Mouse (Mus musculus) midbrain, embryonic 11.5 days (tissue): ENCODE results near the gene Ttc24. TPM values are rescaled to one million over a fixed set of nuclear protein-coding genes. Genes with fewer than 3 reads are reported as not detected.

ENCODE experiments used
- ATAC-seq: fragments of 200-750 bp; cut with Nextera tagmentation; 2 replicates; pipeline ENCODE4 v1.8.0; 2017; ENCODE audit warnings: moderate TSS enrichment, moderate library complexity; ENCODE audit not compliant: low FRiP score
- DNase-seq: peaks from one replicate; pipeline ENCODE4 v3.0.0; 2015; ENCODE audit warnings: low spot score; ENCODE audit errors: missing footprints
- H3K27ac ChIP-seq: fragments of 300-500 bp; sonication (generic); 2 replicates; pipeline ENCODE4 v1.5.1; 2014; ENCODE audit warnings: low read depth, low read length
- H3K27me3 ChIP-seq: fragments of 300-500 bp; sonication (generic); 2 replicates; pipeline ENCODE4 v1.6.1; 2014; ENCODE audit warnings: mild to moderate bottlenecking, low read length, moderate library complexity, mixed read lengths; ENCODE audit not compliant: control insufficient read depth, insufficient read depth
- H3K36me3 ChIP-seq: fragments of 300-500 bp; sonication (generic); 2 replicates; pipeline ENCODE4 v1.6.1; 2014; ENCODE audit warnings: mild to moderate bottlenecking, low read length, moderate library complexity, mixed read lengths; ENCODE audit not compliant: control insufficient read depth, insufficient read depth
- H3K4me1 ChIP-seq: fragments of 300-500 bp; sonication (generic); 2 replicates; pipeline ENCODE4 v1.6.1; 2014; ENCODE audit warnings: low read length; ENCODE audit not compliant: control insufficient read depth, insufficient read depth
- H3K4me2 ChIP-seq: fragments of 300-500 bp; sonication (generic); 2 replicates; pipeline ENCODE4 v1.6.1; 2014; ENCODE audit warnings: mild to moderate bottlenecking, moderate library complexity
- H3K4me3 ChIP-seq: fragments of 300-500 bp; sonication (generic); 2 replicates; pipeline ENCODE4 v1.5.1; 2014; ENCODE audit warnings: low read depth, low read length
- H3K9ac ChIP-seq: fragments of 300-500 bp; sonication (generic); 2 replicates; pipeline ENCODE4 v1.6.1; 2014; ENCODE audit warnings: low read length
- H3K9me3 ChIP-seq: fragments of 300-500 bp; sonication (generic); 2 replicates; pipeline ENCODE4 v1.6.1; 2016; ENCODE audit warnings: low read length; ENCODE audit not compliant: control insufficient read depth
- WGBS: fragments of 180-500 bp; shearing (Covaris S2); extraction: QIAGEN DNeasy Blood & Tissue Kit; methylation state at CpG from one replicate; pipeline ENCODE4 v1.1.7; 2014; 5-methylcytosine and 5-hydroxymethylcytosine counted together
- polyA plus RNA-seq: library from polyadenylated mRNA; unstranded; fragments of >200 nt; fragmentation: Nextera tagmentation; extraction: Ambion mirVana; gene quantifications from 2 replicates; pipeline ENCODE4 v1.2.1, GENCODE M21; 2014

Gene Ttc24
- polyA plus RNA-seq, 1 experiment from 2014 or later: not detected

- no peak overlapping the region for H3K4me2 ChIP-seq
- H3K9ac ChIP-seq: no peak overlapping the region
- H3K36me3 ChIP-seq: peaks cover 11% of the 10 kb centered on the region
- no peaks in the 10 kb centered on the region for H3K9me3 ChIP-seq
- ATAC-seq (no peak), DNase-seq (no peak)
- WGBS: 87% methylated on average over 6 of the region's 6 CpGs
- H3K4me1 ChIP-seq: no peaks in the 10 kb centered on the region
- H3K4me3 ChIP-seq: no peak overlapping the region
- no peaks in the 10 kb centered on the region for H3K27me3 ChIP-seq
- H3K27ac ChIP-seq: no peak overlapping the region
Measured at GRCm38 (mm10) chr3:88102611-88103010, 24.5 kb upstream of the Ttc24 start.

DNA sequence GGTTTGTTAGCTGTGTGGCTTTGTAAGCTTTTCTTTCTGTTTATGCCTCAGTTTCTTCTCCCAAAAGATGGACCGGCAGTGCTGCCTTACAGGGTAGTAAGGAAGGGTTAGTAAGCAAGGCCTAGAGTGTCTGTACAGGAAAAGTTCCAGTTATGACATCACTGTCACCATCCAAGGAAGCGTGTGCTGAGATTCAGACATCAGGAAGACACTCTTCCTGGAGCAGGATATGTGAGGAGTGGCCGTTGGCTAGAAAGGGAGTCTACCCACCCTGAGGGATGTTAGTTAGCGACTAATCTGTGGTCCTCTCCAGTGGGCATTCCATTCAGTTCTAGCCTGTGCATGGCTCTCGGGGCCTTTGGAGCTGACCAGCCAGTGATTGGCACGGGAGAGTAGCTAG lies 24.1 kb upstream of the Ttc24 start:
- no peak for ATAC-seq
- 90% methylated on average over 6 of the region's 6 CpGs for whole genome bisulfite sequencing
- no peaks in the 10 kb centered on the region for H3K9me3 ChIP-seq
- no peak overlapping the region for H3K4me3 ChIP-seq
- H3K4me1 ChIP-seq: no peaks in the 10 kb centered on the region
- no peak overlapping the region for H3K4me2 ChIP-seq
- DNase-seq: peak; percentile 70
- no peak overlapping the region for H3K9ac ChIP-seq
- H3K27me3 ChIP-seq: no peaks in the 10 kb centered on the region
- H3K27ac ChIP-seq: no peak overlapping the region
- H3K36me3 ChIP-seq: peaks cover 11% of the 10 kb centered on the region

- no peak for ATAC-seq
Measured at GRCm38 (mm10) chr3:88101736-88102135, 23.6 kb upstream of the Ttc24 start.

DNA sequence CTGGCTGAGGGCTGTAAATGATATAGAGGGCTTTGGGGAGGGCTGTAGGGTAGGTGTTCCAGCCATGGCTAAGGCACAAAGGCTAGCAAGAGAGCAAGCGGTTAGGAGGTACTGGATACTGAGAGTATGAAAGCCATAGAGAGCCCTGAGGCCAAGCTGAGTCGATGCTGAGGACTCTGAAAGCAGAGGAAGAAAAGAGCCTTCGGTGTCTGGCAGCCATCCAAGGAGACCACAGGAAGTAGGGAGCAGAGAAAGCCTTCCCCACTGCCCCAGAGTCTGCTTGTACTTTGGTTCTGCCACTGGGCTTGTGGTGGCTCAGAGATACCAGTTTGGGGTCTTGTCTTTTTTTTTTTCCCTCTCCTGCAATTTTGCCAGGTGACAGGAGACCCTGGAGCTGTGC lies 22.1 kb upstream of the Ttc24 start:
- Histone ChIP-seq H3K36me3 (peaks cover 8% of the 10 kb centered on the region), H3K27ac (no peak overlapping the region), H3K4me1 (no peaks in the 10 kb centered on the region), H3K9me3 (no peaks in the 10 kb centered on the region), H3K4me3 (no peak overlapping the region), H3K4me2 (no peak overlapping the region), H3K27me3 (no peaks in the 10 kb centered on the region), H3K9ac (no peak overlapping the region)
- DNase-seq: no peak
- no peak for ATAC-seq
- 93% methylated on average over 3 of the region's 3 CpGs for WGBS

More at GRCm38 (mm10) chr3:88101736-88102135, 23.6 kb upstream of the Ttc24 start:
- no peaks in the 10 kb centered on the region for H3K9me3 ChIP-seq
- no peaks in the 10 kb centered on the region for H3K4me1 ChIP-seq
- H3K4me3 ChIP-seq: no peak overlapping the region
- H3K27ac ChIP-seq: no peak overlapping the region
- no peak overlapping the region for H3K4me2 ChIP-seq
- H3K9ac ChIP-seq: no peak overlapping the region
- H3K36me3 ChIP-seq: peaks cover 11% of the 10 kb centered on the region
- no peak for DNase-seq
- H3K27me3 ChIP-seq: no peaks in the 10 kb centered on the region
- 96% methylated on average over 7 of the region's 7 CpGs for WGBS

DNA sequence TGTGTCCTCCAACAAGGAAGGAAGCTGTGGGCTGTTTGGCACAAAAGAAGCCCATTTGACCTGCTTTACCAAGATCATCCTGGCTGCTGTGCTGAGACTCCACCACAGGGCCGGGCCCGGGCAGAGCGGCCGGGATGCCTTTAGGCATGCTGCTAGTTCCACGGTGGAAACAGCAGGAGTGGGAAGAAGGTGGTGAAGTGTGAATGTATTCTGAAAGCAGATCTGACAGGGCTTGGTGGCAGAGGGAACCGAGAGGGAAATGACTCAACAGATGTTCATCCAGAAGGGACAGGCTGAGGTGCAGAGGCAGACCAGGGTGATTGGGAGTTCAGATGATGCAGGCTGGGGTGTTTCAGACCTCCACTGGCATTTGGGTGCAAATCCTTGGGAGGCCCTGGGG lies 19.6 kb upstream of the Ttc24 start:
- Histone ChIP-seq H3K4me3 (no peak overlapping the region), H3K9me3 (no peaks in the 10 kb centered on the region), H3K27me3 (no peaks in the 10 kb centered on the region), H3K4me2 (no peak overlapping the region), H3K36me3 (peaks cover 11% of the 10 kb centered on the region), H3K4me1 (no peaks in the 10 kb centered on the region), H3K9ac (no peak overlapping the region), H3K27ac (no peak overlapping the region)
- ATAC-seq: no peak
- 90% methylated on average over 6 of the region's 6 CpGs for WGBS
- DNase-seq: peak; percentile 37

DNA sequence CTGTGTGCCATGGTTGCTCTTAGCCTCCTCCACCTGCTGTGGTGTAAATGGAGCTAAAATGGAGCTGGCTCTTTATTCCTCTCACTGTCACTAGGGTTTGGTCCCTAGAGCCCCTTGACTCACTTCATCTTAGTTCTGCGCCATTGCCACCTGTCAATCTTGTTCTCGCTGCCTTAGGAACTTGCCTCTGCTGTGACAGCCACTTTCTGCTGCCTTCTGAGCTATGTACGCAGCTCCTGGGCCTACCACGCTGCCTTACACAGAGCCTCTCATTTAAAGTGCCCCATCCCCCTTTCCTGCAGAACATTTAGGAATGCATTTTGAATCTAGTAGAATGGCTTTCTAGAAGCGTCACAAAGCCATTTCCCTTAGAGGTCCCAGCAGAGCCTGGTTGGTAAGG lies 16.0 kb upstream of the Ttc24 start:
- no peak overlapping the region for H3K27ac ChIP-seq
- no peaks in the 10 kb centered on the region for H3K27me3 ChIP-seq
- no peak overlapping the region for H3K9ac ChIP-seq
- H3K4me1 ChIP-seq: no peaks in the 10 kb centered on the region
- H3K36me3 ChIP-seq: peaks cover 14% of the 10 kb centered on the region
- no peaks in the 10 kb centered on the region for H3K9me3 ChIP-seq
- ATAC-seq (no peak), DNase-seq (peak; percentile 61)
- H3K4me2 ChIP-seq: no peak overlapping the region
- WGBS: 91% methylated on average over 5 of the region's 5 CpGs
- no peak overlapping the region for H3K4me3 ChIP-seq

DNA sequence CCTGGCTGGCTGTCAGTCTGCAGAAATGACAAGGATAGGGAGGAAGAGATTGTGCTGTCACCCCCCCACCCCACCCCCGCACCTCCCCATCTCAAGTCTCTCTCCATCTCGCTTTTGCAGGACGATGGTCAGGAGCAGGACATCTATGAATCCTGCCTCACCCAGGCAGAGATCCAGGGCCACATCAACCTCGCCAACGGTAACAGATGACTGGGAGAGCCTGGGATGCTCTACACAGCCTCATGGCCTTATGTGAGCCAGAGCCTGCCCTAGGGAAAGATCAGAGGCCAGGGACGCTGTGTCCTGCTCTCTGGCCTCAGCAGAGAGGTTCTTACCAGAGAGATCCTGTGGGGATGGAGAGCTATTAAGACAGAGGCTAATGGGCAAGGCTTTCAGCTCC lies 12.5 kb upstream of the Ttc24 start:
- no peaks in the 10 kb centered on the region for H3K9me3 ChIP-seq
- H3K36me3 ChIP-seq: peaks cover 17% of the 10 kb centered on the region
- no peak overlapping the region for H3K9ac ChIP-seq
- WGBS: 92% methylated on average over 6 of the region's 6 CpGs
- no peak overlapping the region for H3K4me3 ChIP-seq
- H3K4me1 ChIP-seq: no peaks in the 10 kb centered on the region
- DNase-seq (peak; percentile 54), ATAC-seq (no peak)
- no peaks in the 10 kb centered on the region for H3K27me3 ChIP-seq
- H3K4me2 ChIP-seq: no peak overlapping the region
- H3K27ac ChIP-seq: no peak overlapping the region

GRCm38 (mm10) chr3:88090106-88090505 lies 12.0 kb upstream of the Ttc24 start:
- WGBS: 92% methylated on average over 7 of the region's 7 CpGs
- Histone ChIP-seq H3K27me3 (no peaks in the 10 kb centered on the region), H3K9ac (no peak overlapping the region), H3K27ac (no peak overlapping the region), H3K36me3 (peaks cover 17% of the 10 kb centered on the region), H3K4me1 (no peaks in the 10 kb centered on the region), H3K4me2 (no peak overlapping the region), H3K4me3 (no peak overlapping the region), H3K9me3 (no peaks in the 10 kb centered on the region)
- no peak for ATAC-seq
- no peak for DNase-seq

GRCm38 (mm10) chr3:88087688-88088087 lies 9.6 kb upstream of the Ttc24 start:
- H3K4me2 ChIP-seq: no peak overlapping the region
- DNase-seq: peak; percentile 75

DNA sequence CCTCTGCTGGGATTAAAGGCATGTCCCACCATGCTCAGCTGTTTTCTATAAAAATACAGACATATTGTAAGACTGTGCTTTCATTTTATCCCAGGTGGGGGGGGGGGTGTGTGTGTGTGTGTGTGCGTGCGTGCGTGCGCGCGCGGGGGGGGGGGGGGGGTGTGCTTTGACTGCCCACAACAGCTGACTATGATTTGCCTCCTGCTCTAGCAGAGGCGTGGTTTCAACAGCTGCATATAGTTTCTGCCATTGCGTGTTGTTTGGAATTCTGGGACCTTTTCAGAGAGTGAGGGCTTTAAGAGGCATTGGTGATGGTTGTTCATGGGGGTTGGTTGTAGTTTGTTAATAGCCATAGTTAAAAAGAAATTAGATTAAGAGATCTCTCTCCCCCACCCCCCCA lies 7.4 kb upstream of the Ttc24 start:
- DNase-seq (peak; percentile 35), ATAC-seq (no peak)
- peaks cover 10% of the 10 kb centered on the region; the same call in 1 of the 2 replicates for H3K4me1 ChIP-seq
- no peak overlapping the region for H3K4me3 ChIP-seq
- H3K27ac ChIP-seq: no peak overlapping the region
- H3K27me3 ChIP-seq: no peaks in the 10 kb centered on the region
- peaks cover 6% of the 10 kb centered on the region; the same call in 1 of the 2 replicates for H3K36me3 ChIP-seq
- 95% methylated on average over 4 of the region's 9 CpGs for WGBS
- H3K9me3 ChIP-seq: no peaks in the 10 kb centered on the region
- H3K9ac ChIP-seq: no peak overlapping the region
- H3K4me2 ChIP-seq: no peak overlapping the region

More at GRCm38 (mm10) chr3:88087688-88088087, 9.6 kb upstream of the Ttc24 start:
- Histone ChIP-seq H3K27ac (no peak overlapping the region), H3K36me3 (peaks cover 14% of the 10 kb centered on the region), H3K9me3 (no peaks in the 10 kb centered on the region), H3K27me3 (no peaks in the 10 kb centered on the region), H3K4me3 (no peak overlapping the region), H3K4me1 (peaks cover under 1% of the 10 kb centered on the region; the same call in 1 of the 2 replicates), H3K9ac (no peak overlapping the region)
- no peak for ATAC-seq
- WGBS: 54% methylated on average over 1 of the region's 1 CpGs
